Mouse (Mus musculus) thymus, adult 2 months (tissue): ENCODE measurements around the gene Wnt11. TPM values are rescaled to one million over a fixed set of nuclear protein-coding genes. Genes with fewer than 3 reads are reported as not detected.

Experiments used
- DNase-seq: peaks from one replicate; pipeline ENCODE4 v3.0.0; 2021
- H3K27ac ChIP-seq: fragments of 200-500 bp; 2 replicates; pipeline ENCODE4 v1.5.1; 2012; ENCODE audit warnings: low read length, control low read depth; ENCODE audit not compliant: control insufficient read depth, insufficient read depth
- H3K27me3 ChIP-seq: fragments of 200-500 bp; 2 replicates; pipeline ENCODE4 v1.6.1; 2012; ENCODE audit warnings: mild to moderate bottlenecking, low read length, moderate library complexity, mixed read lengths; ENCODE audit not compliant: control insufficient read depth, insufficient read depth
- H3K36me3 ChIP-seq: fragments of 200-500 bp; 2 replicates; pipeline ENCODE4 v1.6.1; 2012; ENCODE audit warnings: mild to moderate bottlenecking, low read length, moderate library complexity; ENCODE audit not compliant: control insufficient read depth, insufficient read depth
- H3K4me1 ChIP-seq: fragments of 200-500 bp; replicated peaks from 2 replicates; pipeline ENCODE4 v1.6.1; 2012; ENCODE audit warnings: low read length; ENCODE audit not compliant: control insufficient read depth, insufficient read depth
- H3K4me3 ChIP-seq: fragments of 200-500 bp; 2 replicates; pipeline ENCODE4 v1.5.1; 2012; ENCODE audit warnings: mild to moderate bottlenecking, low read length, control low read depth, moderate library complexity; ENCODE audit not compliant: control insufficient read depth, insufficient read depth
- CTCF ChIP-seq: fragments of 200-500 bp; IDR thresholded peaks from 2 replicates; pipeline ENCODE4 v1.5.1; 2012; ENCODE audit warnings: mild to moderate bottlenecking, control low read depth, low read length, moderate library complexity, borderline replicate concordance; ENCODE audit not compliant: control insufficient read depth, poor library complexity, insufficient read depth; ENCODE audit errors: extremely low read depth
- POLR2A ChIP-seq: fragments of 200-500 bp; IDR thresholded peaks from 2 replicates; pipeline ENCODE4 v1.6.1; 2012; ENCODE audit warnings: mild to moderate bottlenecking, low read length, control low read depth, moderate library complexity; ENCODE audit not compliant: control insufficient read depth, poor library complexity, insufficient read depth; ENCODE audit errors: extremely low read depth
- WGBS: fragments of 180-500 bp; shearing (Covaris S2); methylation state at CpG from one replicate; pipeline ENCODE4 v1.1.7; 2018; 5-methylcytosine and 5-hydroxymethylcytosine counted together
- polyA plus RNA-seq: library from polyadenylated mRNA; depleted of rRNA; stranded (reverse); fragments of >200 nt; gene quantifications from 2 replicates; pipeline ENCODE4 v1.2.3, GENCODE M21; 2012

The Wnt11 gene
- polyA plus RNA-seq, 1 experiment, result 9.2 TPM

GRCm38 (mm10) chr7:98894305-98894704 is 59.4 kb downstream of the Wnt11 start:
- no peak for DNase-seq
- no peak overlapping the region for H3K27ac ChIP-seq
- H3K36me3 ChIP-seq, result no peaks in the 10 kb centered on the region

GRCm38 (mm10) chr7:98894768-98895167 is 59.9 kb downstream of the Wnt11 start:
- Histone ChIP-seq H3K27me3 (no peaks in the 10 kb centered on the region), H3K36me3 (no peaks in the 10 kb centered on the region), H3K4me3 (no peak overlapping the region), H3K4me1 (peaks cover 7% of the 10 kb centered on the region), H3K27ac (no peak overlapping the region)
- no peak for TF ChIP-seq POLR2A
- no peak for TF ChIP-seq CTCF
- no peak for DNase-seq
- WGBS, result 87% methylated on average over 5 of the region's 5 CpGs

More at GRCm38 (mm10) chr7:98894305-98894704, 59.4 kb downstream of the Wnt11 start:
- no peak overlapping the region for H3K4me3 ChIP-seq
- TF ChIP-seq POLR2A (no peak), CTCF (no peak)
- H3K27me3 ChIP-seq, result no peaks in the 10 kb centered on the region
- WGBS, result over 99% methylated on average over 5 of the region's 5 CpGs
- H3K4me1 ChIP-seq, result peaks cover 7% of the 10 kb centered on the region

GRCm38 (mm10) chr7:98895501-98896095 is 60.7 kb downstream of the Wnt11 start:
- TF ChIP-seq POLR2A, result no peak
- TF ChIP-seq CTCF, result no peak
- Histone ChIP-seq H3K27me3 (no peaks in the 10 kb centered on the region), H3K36me3 (no peaks in the 10 kb centered on the region), H3K27ac (no peak overlapping the region), H3K4me1 (peaks cover 7% of the 10 kb centered on the region), H3K4me3 (no peak overlapping the region)
- WGBS, result 56% methylated on average over 10 of the region's 10 CpGs
- DNase-seq, result no peak

- DNase-seq, result no peak
- WGBS, result 98% methylated on average over 8 of the region's 8 CpGs
- Histone ChIP-seq H3K27me3 (no peaks in the 10 kb centered on the region), H3K27ac (no peak overlapping the region), H3K4me3 (no peak overlapping the region), H3K4me1 (peaks cover 7% of the 10 kb centered on the region), H3K36me3 (no peaks in the 10 kb centered on the region)
- TF ChIP-seq CTCF (no peak), POLR2A (no peak)
These were observed 62.4 kb downstream of the Wnt11 start for GRCm38 (mm10) chr7:98897323-98897722.

- DNase-seq, result no peak
- 85% methylated on average over 4 of the region's 4 CpGs for WGBS
- Histone ChIP-seq H3K27ac (no peak overlapping the region), H3K36me3 (no peaks in the 10 kb centered on the region), H3K4me1 (peaks cover 7% of the 10 kb centered on the region), H3K27me3 (no peaks in the 10 kb centered on the region), H3K4me3 (no peak overlapping the region)
- no peak for TF ChIP-seq POLR2A
- TF ChIP-seq CTCF, result no peak
These were observed 64.9 kb downstream of the Wnt11 start for GRCm38 (mm10) chr7:98899815-98900214.

- Histone ChIP-seq H3K27me3 (no peaks in the 10 kb centered on the region), H3K4me1 (no peaks in the 10 kb centered on the region), H3K27ac (no peak overlapping the region), H3K4me3 (no peak overlapping the region), H3K36me3 (no peaks in the 10 kb centered on the region; the same call in 1 of the 2 replicates)
- 100% methylated on average over 1 of the region's 1 CpGs for WGBS
- TF ChIP-seq POLR2A (no peak), CTCF (0 out of 2 replicates have a peak, but pooled peaks have one; percentile 21)
- peak; percentile 13 for DNase-seq
These were observed 66.2 kb downstream of the Wnt11 start for GRCm38 (mm10) chr7:98901120-98901519.
